Mouse (Mus musculus) kidney, adult 9 months (tissue): ENCODE measurements around the gene Gm10228.
"Not testable (repeated sequence)": the region's sequence is repeated elsewhere in the genome, so short reads cannot be mapped to it uniquely, and the experiment has no call there.

Source experiments
- DNase-seq: peaks from one replicate; pipeline ENCODE4 v3.0.0; 2022

Gm10228 gene

DNA sequence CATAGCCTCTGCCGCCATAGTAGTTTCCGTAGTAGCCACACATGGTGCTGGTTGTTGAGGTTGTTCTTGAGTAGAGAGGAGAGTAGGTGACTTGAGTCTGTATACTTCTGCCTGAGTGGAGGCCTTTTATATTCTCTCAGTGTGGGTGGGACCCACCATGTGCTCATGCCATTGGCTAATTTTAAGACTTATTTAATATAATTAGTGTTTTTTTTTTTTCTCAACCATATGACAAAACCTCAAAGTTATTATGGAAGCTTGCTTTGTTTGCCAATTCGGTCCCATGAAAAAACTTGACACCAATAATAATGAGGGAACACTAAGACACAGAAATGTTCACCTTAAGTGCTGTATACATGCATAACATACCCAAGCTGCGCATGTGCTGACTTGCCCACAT lies at the start of gene Gm10228:
TSS of gene Gm10228 (minus strand) at position 101 of the 400 bp plus-strand sequence.
- DNase-seq = not testable (repeated sequence)

DNA sequence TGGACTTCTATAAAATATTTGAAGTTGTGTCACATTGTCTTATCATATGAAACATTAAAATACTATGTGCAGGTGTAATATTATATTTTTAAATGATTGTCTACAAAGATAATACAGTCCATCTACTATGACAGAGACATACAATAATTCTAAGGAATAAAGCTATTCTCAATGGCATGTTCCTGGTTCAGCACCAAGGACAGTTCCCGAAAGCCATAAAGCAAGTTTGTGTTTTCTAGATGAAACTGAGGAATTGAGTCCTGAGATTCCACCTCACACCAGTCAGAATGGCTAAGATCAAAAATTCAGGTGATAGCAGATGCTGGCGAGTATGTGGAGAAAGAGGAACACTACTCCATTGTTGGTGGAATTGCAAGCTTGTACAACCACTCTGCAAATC lies 29.8 kb upstream of the Gm10228 start:
- not testable (repeated sequence) for DNase-seq

DNA sequence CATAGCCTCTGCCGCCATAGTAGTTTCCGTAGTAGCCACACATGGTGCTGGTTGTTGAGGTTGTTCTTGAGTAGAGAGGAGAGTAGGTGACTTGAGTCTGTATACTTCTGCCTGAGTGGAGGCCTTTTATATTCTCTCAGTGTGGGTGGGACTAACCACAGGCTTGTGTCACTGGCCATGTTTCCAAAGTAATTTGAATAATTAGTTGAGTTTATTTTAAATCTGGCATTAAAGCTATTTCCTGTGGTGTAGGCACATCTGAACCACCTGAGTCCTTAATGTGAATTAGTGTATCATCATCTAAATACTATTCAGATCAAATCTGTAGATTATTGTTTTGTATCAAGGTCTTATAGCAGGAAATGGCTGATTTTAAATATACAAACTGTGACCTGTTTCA lies 22.6 kb upstream of the Gm10228 start, which contains the start of gene 1110025L11Rik:
TSS of gene 1110025L11Rik (minus strand) at position 101 of the 400 bp plus-strand sequence.
- not testable (repeated sequence) for DNase-seq

DNA sequence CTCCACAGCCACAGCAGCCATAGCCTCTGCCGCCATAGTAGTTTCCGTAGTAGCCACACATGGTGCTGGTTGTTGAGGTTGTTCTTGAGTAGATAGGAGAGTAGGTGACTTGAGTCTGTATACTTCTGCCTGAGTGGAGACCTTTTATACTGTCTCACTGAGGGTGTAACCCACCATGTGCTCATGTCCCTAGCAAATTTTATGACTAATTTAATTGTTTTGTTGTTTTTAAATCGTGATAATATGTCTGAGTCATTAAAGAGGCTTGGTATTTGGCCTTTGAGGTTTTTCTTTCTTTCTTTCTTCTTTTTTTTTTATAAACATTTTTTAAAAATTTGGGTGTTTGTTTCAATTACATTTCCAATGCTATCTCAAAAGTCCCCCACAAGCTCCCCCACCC lies 6.5 kb upstream of the Gm10228 start, which contains the start of gene Krtap6-5:
TSS of gene Krtap6-5 (minus strand) at position 101 of the 400 bp plus-strand sequence.
- DNase-seq = no peak

DNA sequence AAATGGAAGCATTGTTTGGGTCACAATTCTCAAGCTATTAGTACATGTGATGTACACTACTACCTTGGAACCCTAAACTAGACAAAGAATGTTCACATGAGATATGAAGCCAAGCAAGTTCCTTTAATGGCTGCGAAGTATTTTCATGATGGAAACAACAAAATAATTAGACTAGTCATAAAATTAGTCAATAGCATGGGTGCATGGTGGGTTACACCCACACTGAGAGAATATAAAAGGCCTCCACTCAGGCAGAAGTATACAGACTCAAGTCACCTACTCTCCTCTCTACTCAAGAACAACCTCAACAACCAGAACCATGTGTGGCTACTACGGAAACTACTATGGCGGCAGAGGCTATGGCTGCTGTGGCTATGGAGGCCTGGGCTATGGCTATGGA lies 9.9 kb downstream of the Gm10228 start, which contains the start of gene Krtap6-1:
TSS of gene Krtap6-1 (plus strand) at position 301 of the 400 bp plus-strand sequence.
- not testable (repeated sequence) for DNase-seq

DNA sequence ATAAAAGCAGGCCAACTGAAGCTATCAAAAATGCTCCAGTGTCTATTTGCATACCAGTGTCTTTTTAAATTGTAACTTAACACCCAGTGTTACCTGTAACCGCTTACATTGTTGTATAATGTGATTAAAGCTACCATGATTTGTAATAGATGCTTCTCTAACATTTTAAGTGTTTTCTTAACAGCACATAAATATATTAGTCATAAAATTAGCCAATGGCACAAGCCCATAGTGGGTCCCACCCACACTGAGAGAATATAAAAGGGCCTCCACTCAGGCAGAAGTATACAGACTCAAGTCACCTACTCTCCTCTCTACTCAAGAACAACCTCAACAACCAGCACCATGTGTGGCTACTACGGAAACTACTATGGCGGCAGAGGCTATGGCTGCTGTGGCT lies 26.3 kb downstream of the Gm10228 start, which contains the start of gene Gm10229:
TSS of gene Gm10229 (plus strand) at position 301 of the 400 bp plus-strand sequence.
- DNase-seq = not testable (repeated sequence)

DNA sequence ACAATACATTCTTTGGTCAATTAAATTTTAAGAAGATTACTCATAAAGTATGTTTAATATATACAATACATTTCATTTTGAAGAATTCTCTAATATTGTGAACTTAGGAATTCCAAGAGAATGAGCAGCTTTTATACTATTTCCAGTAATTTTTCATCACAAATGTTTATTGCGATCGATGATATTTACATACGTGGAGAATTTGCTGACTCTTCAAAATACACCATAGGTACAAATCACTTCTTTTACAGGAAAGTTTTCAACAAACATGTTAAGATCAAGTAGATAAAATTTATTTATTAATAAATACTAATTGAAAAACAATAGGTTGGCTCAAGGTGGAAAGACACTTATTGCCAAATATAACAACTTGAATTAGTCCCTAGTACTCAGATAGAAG lies 27.3 kb downstream of the Gm10228 start:
- DNase-seq = no peak

DNA sequence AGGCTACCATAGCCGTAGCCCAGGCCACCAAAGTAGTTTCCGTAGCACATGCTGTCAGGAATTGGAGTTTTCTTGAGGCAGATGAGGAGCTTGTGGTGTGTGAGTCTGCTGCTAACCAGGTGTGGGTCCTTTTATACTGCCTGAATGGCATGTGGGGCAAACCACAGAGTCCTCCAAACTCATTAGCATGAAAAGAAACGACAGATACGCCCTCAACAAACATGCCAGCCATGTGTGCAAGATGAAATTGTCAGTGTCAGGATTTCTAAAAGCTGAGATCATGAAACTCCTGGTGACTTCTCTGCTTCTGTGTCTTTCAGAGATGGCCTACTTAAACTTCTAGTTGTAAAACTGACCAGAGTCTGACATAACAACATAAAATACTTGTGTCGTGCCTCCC lies 30.6 kb downstream of the Gm10228 start, which contains the start of gene Krtap22-2:
TSS of gene Krtap22-2 (minus strand) at position 101 of the 400 bp plus-strand sequence.
- no peak for DNase-seq
